Mouse (Mus musculus) brain, embryonic 18.5 days (tissue): ENCODE results near the gene Slc26a1.

Experiments used
- DNase-seq: peaks from one replicate; pipeline ENCODE4 v3.0.0-alpha.2; 2012; ENCODE audit warnings: low read depth, low spot score

The Slc26a1 gene

DNA sequence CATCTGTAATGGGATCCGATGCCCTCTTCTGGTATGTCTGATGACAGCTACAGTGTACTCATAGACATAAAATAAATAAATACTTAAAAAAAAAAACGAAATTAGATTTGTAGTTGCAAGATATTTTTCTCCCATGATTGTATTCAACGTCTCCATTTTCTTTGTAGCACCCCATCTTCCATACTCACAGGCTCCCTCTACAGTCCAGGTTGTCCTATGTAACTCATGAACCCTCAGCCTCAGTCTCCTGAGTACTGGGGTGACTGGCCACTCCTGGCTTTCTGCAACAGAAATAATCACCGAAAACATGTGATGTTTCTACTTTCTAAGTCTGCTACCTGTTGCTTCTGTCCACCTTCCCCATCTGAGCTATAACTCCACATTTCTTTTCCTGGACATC, 15.8 kb upstream of the Slc26a1 start:
- DNase-seq, result no peak

DNA sequence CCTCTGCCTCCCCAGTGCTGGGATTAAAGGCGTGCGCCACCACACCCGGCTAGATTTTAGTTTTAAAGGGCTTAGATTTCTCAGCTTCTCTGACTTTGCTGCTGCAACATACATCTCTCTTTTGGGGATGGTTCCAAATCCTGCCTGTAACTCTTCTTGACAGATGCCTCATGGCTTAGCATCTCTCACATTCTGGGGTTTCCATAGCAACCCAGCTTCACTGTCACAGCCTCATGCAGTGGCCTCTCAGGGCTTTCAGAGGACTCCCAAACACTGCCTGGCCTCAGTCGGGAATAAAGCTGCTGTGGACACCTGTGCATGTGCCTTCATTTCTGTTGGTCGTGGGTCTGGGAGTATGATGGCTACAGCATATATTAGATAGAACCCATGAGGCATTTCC, 13.7 kb upstream of the Slc26a1 start:
- DNase-seq, result no peak

DNA sequence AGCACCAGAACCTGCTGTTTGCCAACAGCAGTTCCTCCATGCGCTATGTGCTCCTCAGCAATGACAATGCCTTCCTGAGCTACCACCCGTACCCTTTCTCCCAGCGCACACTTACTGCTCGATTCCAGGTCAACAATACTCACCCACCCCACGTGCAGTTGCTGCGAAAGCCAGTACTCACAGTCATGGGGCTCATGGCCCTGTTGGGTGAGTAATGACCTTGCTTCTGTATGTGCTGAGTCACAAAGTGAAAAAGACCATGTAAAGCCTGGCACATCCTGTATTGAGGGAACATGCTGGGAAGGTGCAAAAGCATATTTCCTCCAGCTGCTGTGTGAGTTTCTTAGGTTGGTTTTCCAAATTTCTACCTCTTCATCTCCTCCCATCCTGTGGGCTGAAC, 5.5 kb upstream of the Slc26a1 start:
- DNase-seq, result no peak

DNA sequence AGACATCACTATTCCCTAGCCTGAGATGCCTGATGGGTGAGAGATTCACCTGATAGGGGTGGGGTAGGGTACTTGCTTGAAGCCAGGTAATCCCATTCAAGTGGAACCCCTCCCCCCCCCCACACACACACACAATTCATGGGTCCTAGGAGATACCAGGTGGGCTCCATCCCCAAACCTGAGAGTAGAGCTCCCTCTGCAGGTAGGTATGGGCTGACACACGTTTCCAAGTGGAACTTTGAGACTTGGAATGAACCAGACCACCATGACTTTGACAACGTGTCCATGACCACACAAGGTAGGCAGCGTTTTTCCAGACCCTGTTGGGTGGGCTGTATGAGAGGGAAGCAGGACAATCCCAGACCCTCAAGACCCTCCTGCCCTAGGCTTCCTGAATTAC, 4.5 kb upstream of the Slc26a1 start:
- no peak for DNase-seq

DNA sequence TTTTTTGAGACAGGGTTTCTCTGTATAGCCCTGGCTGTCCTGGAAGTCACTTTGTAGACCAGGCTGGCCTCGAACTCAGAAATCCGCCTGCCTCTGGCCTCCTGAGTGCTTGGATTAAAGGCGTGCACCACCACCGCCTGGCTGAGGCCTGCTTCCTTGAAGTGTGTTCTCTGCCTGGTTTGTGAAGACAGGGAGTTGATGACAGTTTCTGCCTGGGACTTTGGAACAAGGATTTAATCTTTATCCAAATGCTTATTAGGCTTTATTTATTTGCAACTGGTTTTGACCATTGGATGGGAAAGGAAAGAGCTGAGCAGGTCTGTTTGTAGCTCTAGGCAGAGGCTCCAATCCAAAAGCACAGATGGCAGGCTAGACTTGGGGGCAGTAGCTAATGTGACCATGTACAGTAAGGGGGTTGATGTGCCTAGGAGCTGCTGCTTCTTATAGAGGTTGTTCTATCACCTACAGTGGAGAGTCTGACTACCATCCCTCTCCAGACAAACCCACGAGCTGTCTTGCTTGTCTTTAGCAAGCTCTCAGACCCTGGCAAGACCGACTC, 3.0 kb upstream of the Slc26a1 start:
- DNase-seq, result no peak

DNA sequence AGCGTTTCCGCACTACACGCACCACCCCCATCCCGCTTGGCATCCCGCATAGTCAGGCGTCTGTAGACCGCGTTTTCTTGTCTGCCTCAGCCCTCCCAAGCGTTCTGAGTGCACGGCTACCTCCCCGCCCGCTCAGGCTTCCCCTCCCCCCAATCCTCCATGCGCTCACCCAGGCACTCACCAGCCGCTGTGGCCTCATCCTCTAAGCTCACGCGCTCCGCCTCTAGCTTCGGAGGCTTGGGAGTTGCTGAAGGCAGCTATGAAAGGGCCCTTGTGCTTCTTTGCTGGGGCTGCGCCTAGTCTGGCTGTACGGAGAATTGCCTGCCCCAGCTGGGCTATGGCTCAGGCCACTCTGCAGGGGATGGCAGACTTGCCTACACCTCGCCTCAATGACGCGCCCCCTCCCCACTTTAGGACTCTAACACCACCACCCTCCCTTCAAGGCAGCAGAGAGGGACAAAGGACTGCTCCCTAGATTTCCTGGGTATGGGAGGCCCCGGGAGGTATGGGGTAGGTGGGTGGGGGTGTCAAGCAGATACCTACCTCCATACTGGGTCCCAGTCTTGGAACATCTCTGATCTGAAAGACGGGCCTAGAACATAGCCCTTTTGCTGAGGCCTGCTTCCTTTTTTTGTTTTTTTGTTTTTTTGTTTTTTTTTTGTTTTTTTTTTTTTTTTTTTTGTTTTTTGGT, 2.4 kb upstream of the Slc26a1 start:
- peak; percentile 72 for DNase-seq

DNA sequence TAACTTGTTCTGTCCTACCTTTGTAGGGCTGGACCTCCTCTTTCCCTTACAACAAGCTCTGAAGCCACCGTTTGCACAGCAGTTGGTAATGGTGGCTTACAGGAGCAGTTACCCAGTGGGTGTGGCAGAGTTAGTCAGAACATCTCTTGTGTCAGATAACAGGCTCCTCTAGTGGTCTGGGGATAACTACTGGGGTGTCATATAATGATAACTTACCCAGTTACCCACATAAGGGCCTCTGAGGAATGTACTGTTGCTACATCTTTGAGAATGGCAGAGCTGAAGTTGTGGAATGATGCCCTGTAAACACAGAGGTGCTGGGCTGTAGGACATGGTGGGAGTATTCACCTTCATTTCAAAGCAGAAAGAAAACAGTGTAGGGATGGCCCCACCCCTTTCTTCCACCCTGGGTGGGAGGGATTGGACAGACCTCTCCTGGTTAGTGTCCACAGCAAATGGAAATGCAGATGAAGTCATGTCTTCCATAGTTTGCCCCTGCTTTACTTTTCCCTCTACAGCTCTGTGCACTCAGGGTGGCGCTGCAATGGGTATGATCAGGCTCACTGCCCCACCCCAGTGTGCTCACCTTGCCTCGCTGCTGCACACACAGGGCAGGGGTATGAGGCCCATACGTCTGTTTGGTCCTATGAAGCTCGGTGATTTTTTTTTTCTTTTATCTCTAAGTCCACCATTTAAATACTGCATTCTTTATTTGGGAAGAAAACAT, 1.6 kb upstream of the Slc26a1 start:
- no peak for DNase-seq

DNA sequence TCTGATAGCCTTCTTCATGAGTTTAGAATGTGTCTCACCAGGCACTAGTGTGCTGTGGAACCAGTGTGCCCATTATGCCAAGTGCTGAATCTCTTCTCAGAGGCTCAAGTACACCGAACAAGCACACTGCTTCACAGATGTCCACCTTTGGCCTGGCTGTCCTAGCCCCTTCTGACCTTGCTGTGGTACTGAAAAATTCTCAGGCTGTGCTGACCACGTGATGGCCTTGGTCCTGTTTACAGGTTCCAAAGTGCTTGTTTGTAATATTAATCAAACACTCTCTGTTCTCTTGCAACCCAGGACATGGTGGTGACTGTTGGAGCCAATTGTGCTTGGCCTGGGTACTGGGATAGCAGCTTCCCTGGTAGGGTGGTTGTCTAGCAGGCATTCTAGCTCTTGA, 745 bp downstream of the Slc26a1 start:
- DNase-seq, result no peak

DNA sequence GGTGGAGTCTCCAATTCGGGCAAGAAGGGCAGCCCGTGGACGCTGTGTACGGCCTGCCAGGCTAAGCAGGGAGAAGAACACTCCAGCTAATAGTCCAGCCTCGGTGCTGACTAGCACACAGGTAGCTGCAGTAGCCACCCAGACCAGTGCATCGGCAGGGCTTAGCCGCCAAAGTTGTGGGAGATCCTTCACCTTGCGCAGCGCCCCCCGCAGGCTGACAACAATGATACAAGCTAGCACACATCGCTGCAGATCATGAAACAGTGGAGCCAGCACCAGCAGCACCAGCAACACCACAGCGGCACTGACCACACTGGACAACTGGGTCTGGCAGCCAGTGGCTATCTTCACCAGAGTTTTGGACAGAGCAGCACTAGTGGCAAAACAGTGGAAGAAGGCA, 3.6 kb downstream of the Slc26a1 start:
- no peak for DNase-seq

DNA sequence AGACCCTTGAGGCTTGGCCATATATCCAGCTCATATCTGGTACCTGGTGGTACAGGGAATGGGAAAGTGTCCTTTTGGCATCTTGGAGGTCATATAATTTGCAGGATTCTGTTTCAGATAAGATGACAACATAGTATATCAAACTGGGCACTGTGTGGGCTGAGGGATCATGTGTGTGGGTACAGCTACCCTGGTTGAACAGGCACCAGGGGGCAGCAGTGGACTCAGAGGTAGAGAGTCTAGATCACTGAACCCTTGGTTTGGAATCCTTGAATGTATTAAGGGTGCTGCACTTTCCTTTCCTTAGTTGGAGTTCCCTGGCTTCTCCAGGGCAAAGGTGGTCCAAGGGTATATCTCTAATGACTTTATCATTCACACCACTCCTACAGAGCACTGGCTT, 4.6 kb downstream of the Slc26a1 start:
- no peak for DNase-seq

DNA sequence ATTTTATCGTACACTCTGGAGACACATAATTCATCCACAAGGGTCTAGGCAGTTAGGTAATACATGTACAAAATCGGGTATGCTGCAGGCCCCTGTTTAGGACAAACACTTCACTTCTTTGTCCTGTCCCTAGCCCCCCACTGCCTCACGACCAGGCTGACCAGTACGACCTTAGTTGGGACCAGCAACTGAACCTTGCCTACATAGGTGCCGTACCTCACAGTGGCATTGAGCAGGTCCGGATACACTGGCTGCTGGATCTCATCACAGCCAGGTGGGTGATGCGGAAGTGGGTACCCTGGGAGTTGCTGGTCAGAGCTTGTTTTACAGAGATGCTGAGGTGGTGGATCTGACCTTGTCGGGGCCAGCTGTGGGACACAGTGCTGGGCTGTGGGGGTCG, 5.4 kb downstream of the Slc26a1 start:
- DNase-seq, result no peak

DNA sequence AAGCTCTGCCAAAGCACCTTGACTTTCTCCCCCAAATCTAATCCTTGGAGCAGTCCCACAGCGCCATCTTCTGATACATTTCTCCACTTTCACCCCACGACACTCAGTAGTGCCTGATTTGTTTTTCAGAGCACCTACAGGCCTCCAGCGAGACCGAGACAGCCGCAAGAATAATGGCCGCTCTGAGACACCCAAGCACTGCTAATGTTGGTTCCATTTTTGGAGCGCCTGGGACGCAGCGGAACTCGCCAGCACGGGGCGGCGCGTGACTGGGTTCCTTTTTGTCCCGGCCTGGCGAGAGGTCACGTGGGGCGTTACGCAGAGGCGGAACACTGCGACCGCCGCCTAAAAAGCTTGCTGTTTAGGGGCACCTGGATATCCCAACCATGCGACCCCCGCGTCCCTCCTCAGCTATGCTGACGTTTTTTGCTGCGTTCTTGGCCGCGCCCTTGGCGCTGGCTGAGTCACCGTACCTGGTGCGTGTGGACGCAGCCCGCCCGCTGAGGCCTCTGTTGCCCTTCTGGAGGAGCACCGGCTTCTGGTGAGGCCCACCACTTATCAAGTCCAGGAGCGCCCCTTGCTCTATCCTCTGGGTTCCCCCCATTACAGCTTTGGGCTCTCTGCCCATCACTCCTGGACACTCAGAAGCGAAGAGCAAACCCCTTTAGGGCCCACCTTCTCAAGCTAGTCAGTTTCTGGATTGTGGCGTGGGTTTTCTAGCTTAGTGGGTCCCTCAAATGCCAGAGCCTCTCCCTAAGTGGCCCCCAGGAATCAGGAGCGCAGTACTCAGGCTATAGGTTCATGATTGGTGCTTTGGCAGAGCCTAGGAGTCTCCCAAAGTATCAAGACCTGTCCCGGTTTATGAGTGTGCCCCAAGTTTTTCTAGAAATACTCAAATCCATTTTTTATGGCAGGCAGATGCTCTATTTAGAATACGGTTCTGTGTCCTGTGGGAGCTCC, 6.1 kb downstream of the Slc26a1 start, which contains the start of gene Dgkq:
Gene Dgkq, minus strand, starts transcription at position 696 of the 960 bp plus-strand sequence.
- DNase-seq, result peak; percentile 56

DNA sequence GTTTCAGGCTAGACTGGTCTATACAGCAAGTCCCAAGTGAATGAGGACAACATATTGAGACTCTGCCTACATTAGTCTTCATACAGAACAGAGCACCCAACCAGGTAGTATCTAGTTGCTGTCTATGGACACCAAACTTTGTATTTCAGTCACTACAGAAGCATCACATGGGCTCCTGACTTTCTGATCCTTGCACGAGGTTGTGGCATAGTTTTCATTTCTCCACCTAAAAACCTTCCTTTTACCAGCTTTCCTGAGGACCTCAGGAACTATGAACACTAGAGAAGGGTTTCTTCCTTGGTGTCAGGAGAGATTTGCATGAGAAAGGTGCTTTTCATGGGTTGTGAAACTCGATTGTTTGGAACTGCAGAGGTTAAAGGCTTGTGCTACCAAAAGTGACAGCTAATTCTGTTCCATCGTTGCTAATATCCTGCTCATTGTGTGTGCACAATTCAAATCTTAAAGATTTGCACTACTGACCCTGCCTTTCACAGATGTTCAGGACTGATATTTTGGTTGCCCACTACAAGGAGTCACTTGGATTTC, 6.9 kb downstream of the Slc26a1 start:
- no peak for DNase-seq

DNA sequence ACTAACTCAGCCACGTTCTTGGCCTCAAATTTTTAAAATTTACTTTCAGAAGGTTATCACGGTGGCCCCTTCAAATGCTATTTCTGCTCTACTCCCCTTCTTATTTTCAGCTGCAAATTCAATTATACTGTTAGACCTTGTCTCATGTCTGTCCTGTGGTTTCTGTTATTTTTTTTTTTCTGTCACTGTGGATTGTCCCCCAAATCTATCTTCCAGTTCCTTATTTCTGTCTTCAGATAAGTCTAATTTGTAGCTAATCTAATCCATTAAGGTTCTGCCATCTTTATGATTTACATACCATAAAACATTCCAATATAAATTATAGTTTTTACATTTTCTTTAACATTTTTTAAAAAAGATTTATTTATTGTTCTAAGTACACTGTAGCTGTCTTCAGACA, 8.0 kb downstream of the Slc26a1 start:
- DNase-seq, result no peak

DNA sequence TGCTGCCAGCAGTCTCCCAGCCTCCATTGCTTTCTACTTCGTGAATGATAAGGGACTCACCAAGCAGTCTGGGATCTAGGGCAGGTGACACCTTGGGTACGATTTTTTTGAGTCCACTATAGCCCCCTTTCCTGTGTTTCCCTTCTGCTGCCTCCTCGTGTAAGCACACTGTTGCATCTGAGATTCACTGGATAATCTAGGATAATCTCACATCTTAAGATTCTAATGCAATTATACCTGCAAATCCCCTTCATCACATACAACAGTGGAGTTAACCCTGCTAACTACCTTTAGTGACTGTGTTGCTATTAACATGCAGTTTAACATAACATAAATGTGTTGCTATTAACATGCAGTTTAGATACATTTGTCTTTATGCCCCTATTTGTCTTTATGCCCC, 10.3 kb downstream of the Slc26a1 start:
- DNase-seq, result no peak

DNA sequence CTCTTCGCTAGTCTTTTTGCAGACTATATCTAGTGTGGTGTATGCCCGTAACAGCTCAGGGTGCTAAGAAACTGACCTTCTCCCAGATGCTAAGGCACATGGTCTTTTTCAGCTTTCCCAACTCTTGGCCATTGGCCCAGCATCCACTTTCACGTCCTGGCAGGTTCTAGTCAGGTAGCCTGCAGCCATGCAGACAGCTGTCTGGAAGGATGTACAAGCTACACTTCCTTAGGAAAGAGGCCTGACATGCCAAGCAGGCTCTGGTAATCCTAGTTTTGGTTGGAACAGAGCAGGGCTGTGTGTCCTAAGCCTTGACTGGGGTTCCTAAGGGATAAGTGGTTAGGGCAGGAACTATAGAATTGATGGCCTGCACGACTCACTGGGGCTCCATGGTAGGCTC, 12.6 kb downstream of the Slc26a1 start:
- no peak for DNase-seq

DNA sequence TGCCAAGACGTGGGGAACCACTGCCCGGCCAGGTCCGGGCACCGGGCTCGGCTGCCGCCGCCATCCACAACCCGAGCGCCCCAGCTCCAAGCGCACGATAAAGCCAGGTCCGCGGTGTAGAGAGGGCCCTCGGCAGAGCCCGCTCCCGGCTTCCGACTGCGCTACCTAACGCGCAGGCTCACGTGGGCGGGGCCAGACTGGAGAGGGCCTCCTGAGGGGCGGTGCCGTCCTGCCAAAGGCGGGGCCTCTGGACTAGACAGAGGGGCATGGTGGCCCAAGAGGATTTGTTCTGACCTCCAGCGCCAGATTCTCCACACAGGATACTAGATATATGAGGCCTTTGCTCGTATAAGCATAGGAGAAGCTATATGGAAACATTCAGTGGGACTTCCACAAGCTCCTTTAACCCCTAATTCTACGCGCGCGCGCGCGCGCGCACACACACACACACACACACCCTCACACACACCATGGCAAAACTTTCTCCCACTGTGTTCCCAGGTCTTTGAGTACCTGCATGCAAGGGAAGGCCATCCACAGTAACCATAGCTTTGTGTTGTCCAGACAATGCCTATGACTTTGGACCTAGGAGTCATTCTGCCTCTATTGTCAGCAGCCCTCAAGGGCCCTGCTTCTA, 14.6 kb downstream of the Slc26a1 start:
- peak; percentile 70 for DNase-seq

DNA sequence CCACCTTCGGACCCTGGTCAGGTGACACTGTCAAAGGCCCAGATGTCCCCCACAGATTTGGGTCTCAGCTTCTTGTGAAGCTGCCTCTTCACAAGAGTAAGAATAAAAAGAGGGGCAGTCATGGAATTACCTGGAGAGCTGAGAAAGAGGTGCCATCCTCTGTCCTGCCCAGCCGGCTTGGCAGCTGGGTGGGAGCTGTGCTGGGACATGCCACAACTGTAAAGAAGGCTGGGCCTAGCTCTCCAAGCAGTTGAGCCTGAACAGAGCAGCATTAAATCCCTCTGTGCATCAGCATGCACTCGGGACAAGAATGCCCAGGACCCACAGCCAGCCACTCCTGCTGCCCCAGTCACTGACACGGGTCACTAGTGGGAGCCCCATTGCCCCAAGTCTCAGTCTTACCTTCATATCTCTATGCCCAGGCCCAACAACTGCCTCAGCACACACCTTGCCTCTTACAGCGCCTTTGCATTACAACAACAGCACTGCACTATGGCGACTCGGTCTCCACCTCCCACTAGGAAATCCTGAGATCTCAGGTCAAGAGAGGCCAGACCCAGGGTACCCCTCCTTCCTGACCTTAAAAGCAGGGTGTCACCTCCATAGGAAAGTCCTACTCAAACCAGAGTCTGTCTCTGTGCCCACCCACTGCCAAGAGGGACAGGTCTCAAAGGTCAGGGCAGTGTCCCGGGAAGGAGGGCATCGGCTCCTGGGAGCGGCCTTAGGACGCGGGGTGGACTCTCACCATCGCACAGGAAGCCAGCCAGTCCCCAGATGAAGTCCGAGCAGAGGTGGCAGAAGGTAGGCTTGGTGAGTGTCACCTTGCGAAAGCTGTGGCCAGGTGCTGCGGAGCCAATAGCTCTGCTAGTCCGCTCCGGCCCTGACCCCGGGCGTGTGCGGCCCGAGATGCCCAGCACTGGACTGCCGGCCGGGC, 15.4 kb downstream of the Slc26a1 start, which contains the start of gene Idua:
Gene Idua, plus strand, starts transcription at position 634 of the 934 bp plus-strand sequence.
- DNase-seq, result no peak

DNA sequence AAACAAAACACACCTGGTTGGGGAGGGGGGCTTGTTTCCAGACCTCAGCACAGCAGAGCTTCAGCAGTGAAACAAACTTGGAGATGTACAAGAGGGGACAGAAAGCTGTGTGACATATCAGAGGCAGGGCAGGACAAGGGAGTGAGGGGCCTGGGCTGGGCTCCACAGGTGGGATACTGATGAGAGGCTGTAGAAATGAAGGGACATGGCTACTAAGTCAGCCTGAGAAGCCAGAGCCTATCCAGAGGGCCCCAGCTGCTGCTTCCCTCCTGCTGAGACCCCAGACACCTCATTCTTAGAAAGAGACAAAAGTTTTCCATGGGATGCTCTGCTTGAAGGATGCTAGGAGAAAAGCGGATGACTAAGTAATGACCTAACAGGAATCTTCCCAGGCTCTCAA, 16.8 kb downstream of the Slc26a1 start:
- no peak for DNase-seq

DNA sequence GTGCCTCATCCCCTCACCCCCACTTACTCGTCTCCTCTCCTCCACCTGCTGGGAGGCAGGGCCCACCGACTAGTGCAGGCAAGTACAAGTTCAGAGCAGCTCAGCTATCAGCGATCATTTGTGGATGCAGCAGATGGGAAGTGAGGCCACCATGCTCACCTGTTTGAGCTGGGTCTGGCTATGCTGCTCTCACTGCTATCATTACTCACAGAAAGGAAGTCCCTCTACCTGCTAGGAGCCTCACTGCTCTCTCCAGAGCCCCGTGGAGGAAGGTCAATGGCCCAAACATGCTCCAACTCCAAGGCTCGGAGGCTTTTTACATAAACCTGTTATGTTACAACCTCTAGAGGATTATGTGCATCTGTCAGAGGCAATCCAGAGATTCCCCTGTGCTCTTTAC, 18.0 kb downstream of the Slc26a1 start:
- DNase-seq, result no peak
